Mouse (Mus musculus) thymus, adult 2 months (tissue): ENCODE results near the gene Phox2b.

ENCODE experiments used
- CTCF ChIP-seq: fragments of 200-500 bp; IDR thresholded peaks from 2 replicates; pipeline ENCODE4 v1.5.1; 2012; ENCODE audit warnings: mild to moderate bottlenecking, control low read depth, low read length, moderate library complexity, borderline replicate concordance; ENCODE audit not compliant: control insufficient read depth, poor library complexity, insufficient read depth; ENCODE audit errors: extremely low read depth
- POLR2A ChIP-seq: fragments of 200-500 bp; IDR thresholded peaks from 2 replicates; pipeline ENCODE4 v1.6.1; 2012; ENCODE audit warnings: mild to moderate bottlenecking, low read length, control low read depth, moderate library complexity; ENCODE audit not compliant: control insufficient read depth, poor library complexity, insufficient read depth; ENCODE audit errors: extremely low read depth

DNA sequence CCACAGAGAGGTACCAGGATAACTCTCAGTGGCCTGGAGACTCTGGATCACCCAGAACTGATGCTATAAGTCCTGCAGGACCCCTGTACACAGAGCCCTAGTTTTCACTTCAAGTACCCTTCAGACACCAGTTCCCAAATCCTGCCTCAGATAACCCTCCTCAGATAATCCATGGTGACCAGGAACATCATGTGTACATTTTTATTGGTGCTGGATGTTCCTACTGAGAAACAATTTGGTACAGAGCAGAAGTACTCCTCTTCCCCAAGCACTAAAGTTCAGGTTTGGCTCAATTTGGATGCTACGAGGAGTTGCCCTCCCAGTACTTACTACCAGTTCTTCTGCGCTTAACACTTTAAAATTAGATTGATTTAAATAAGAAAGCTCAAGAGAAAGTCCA lies 5.1 kb downstream of the Phox2b start:
- TF ChIP-seq CTCF (no peak), POLR2A (no peak)
